Mouse (Mus musculus): ENCODE data around the gene Vps45. TPM values are rescaled to one million over a fixed set of nuclear protein-coding genes. Genes with fewer than 3 reads are reported as not detected.

Vps45 gene
- polyA plus RNA-seq, 2 experiments, result 6.6 to 9.0 TPM

DNA sequence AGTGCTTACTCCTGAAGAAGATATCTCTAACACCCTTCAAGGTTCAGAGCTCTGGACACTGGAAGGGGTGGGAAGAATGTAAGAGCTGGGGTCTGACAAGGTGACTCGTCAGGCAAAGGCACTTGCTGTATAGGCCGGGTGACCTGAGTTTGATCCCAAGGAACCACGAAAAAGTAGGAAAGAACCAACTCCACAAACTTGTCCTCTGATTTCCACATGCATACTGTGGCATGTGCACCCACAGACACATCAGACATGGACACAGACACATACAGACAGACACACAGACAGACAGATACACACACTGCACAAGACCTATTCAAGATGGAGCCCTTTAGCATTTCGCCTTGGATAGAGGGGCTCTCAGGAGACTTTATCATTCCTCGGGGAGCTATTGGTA, 20.1 kb downstream of the Vps45 start:
- 74% methylated on average over 5 of the region's 5 CpGs for WGBS (ENCODE audit: insufficient replicate concordance)
- no peaks in the 10 kb centered on the region for H3K9me3 ChIP-seq (ENCODE audit: control insufficient read depth, low read length)
- TF ChIP-seq EP300 (IDR thresholded peaks at IDR 0.05; ENCODE audit: low read depth) (no peak), CTCF (IDR thresholded peaks at IDR 0.05; ENCODE audit: low read depth) (no peak)
- H3K27me3 ChIP-seq (ENCODE audit: control insufficient read depth, insufficient read depth, low read length), result no peaks in the 10 kb centered on the region
- H3K27ac ChIP-seq, result no peak overlapping the region
- no peak for DNase-seq (ENCODE audit: low read depth in 3 of 3, low spot score in 3 of 3)
- ATAC-seq (ENCODE audit: insufficient read depth), result no peak
- no peak overlapping the region for H3K4me2 ChIP-seq (ENCODE audit: low read depth)
- H3K4me3 ChIP-seq (ENCODE audit: insufficient read depth in 1 of 2, low read depth in 2 of 2, low read length in 2 of 2), result no peak overlapping the region
- H3K4me1 ChIP-seq (replicated peaks; ENCODE audit: control insufficient read depth in 2 of 2, insufficient read depth in 2 of 2, low read length in 1 of 2), result no peaks in the 10 kb centered on the region
- no peak overlapping the region for H3K9ac ChIP-seq (replicated peaks)
- H3K36me3 ChIP-seq (replicated peaks; ENCODE audit: control insufficient read depth, insufficient read depth, low read depth), result no peaks in the 10 kb centered on the region

DNA sequence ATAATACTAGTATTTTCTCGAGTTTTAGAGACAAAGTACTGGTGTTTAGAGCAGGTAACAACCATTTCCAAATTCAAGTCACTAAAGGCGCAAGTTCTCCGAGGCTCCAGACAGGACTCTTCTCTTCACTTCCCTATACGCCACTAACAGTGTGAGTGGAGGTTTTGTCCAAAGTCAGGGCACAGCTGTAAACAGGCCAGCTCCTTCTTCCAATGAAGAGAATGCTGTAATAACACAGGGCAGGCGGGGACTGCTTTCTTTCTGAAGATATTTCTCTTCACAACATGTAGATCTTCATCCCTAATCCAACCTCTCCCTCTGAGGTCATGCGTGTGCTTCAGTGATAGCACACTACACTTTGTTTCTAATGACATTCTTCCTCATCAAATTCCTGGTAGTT, 21.5 kb downstream of the Vps45 start:
- no peak for DNase-seq (ENCODE audit: low read depth in 3 of 3, low spot score in 3 of 3)
- no peak overlapping the region for H3K9ac ChIP-seq (replicated peaks)
- H3K27me3 ChIP-seq (ENCODE audit: control insufficient read depth, insufficient read depth, low read length), result no peaks in the 10 kb centered on the region
- no peaks in the 10 kb centered on the region for H3K9me3 ChIP-seq (ENCODE audit: control insufficient read depth, low read length)
- TF ChIP-seq EP300 (IDR thresholded peaks at IDR 0.05; ENCODE audit: low read depth) (no peak), CTCF (IDR thresholded peaks at IDR 0.05; ENCODE audit: low read depth) (no peak)
- no peak for ATAC-seq (ENCODE audit: insufficient read depth)
- H3K4me2 ChIP-seq (ENCODE audit: low read depth), result no peak overlapping the region
- 77% methylated on average over 6 of the region's 6 CpGs for WGBS (ENCODE audit: insufficient replicate concordance)
- no peak overlapping the region for H3K27ac ChIP-seq
- H3K4me1 ChIP-seq (replicated peaks; ENCODE audit: control insufficient read depth in 2 of 2, insufficient read depth in 2 of 2, low read length in 1 of 2), result no peaks in the 10 kb centered on the region
- no peaks in the 10 kb centered on the region for H3K36me3 ChIP-seq (replicated peaks; ENCODE audit: control insufficient read depth, insufficient read depth, low read depth)
- H3K4me3 ChIP-seq (ENCODE audit: insufficient read depth in 1 of 2, low read depth in 2 of 2, low read length in 2 of 2), result no peak overlapping the region

DNA sequence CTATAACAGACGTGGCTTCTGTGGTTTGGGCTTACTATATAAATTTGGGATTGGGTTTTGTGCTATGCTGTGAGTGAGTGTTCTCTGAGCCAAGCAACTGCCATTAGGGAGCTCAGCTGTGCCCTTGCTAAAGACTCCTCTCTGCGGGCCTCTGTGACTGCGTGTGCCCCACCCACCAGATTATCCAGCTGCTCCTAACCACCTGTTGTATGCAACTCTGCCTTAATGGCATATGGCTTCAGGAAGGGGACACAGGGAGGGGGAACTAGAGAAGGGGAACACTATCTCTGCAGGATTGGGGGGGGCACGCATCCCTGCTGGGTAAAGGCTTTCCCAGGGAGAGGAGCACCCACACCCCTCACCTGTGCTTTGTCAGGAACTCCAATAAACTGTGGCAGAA, 25.2 kb downstream of the Vps45 start:
- DNase-seq (ENCODE audit: low read depth in 3 of 3, low spot score in 3 of 3), result no peak
- Histone ChIP-seq H3K4me3 (ENCODE audit: insufficient read depth in 1 of 2, low read depth in 2 of 2, low read length in 2 of 2) (no peak overlapping the region), H3K4me1 (replicated peaks; ENCODE audit: control insufficient read depth in 2 of 2, insufficient read depth in 2 of 2, low read length in 1 of 2) (no peaks in the 10 kb centered on the region), H3K36me3 (replicated peaks; ENCODE audit: control insufficient read depth, insufficient read depth, low read depth) (no peaks in the 10 kb centered on the region), H3K27ac (no peak overlapping the region), H3K9me3 (ENCODE audit: control insufficient read depth, low read length) (no peaks in the 10 kb centered on the region), H3K27me3 (ENCODE audit: control insufficient read depth, insufficient read depth, low read length) (no peaks in the 10 kb centered on the region), H3K9ac (replicated peaks) (no peak overlapping the region), H3K4me2 (ENCODE audit: low read depth) (no peak overlapping the region)
- TF ChIP-seq EP300 (IDR thresholded peaks at IDR 0.05; ENCODE audit: low read depth) (no peak), CTCF (IDR thresholded peaks at IDR 0.05; ENCODE audit: low read depth) (no peak)
- WGBS (ENCODE audit: insufficient replicate concordance), result 48% methylated on average over 4 of the region's 4 CpGs
- no peak for ATAC-seq (ENCODE audit: insufficient read depth)

DNA sequence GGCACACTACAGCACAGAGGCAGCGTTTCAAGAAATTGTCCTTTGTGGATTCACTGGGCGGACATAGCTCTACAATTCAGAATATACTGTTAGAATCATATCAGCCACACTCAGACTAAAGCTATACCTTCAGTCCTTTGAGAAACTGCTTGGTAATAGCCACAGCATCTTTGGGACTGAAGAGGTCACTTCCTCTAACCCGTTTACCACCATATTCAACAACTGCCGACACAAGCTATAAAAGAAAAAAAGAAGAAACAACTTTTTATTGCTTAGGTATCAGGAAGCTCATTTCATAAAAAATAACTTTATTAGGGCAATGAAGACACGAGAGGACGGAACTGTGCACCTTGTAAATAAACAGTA, 25.6 kb downstream of the Vps45 start:
- ATAC-seq (ENCODE audit: insufficient read depth) (no peak), DNase-seq (ENCODE audit: low read depth in 3 of 3, low spot score in 3 of 3) (no peak)
- no peak overlapping the region for H3K4me2 ChIP-seq (ENCODE audit: low read depth)
- no peaks in the 10 kb centered on the region for H3K4me1 ChIP-seq (replicated peaks; ENCODE audit: control insufficient read depth in 2 of 2, insufficient read depth in 2 of 2, low read length in 1 of 2)
- TF ChIP-seq CTCF (IDR thresholded peaks at IDR 0.05; ENCODE audit: low read depth) (no peak), EP300 (IDR thresholded peaks at IDR 0.05; ENCODE audit: low read depth) (no peak)
- no peaks in the 10 kb centered on the region for H3K36me3 ChIP-seq (replicated peaks; ENCODE audit: control insufficient read depth, insufficient read depth, low read depth)
- no peak overlapping the region for H3K27ac ChIP-seq
- H3K4me3 ChIP-seq (ENCODE audit: insufficient read depth in 1 of 2, low read depth in 2 of 2, low read length in 2 of 2), result no peak overlapping the region
- 51% methylated on average over 6 of the region's 6 CpGs for WGBS (ENCODE audit: insufficient replicate concordance)
- H3K27me3 ChIP-seq (ENCODE audit: control insufficient read depth, insufficient read depth, low read length), result no peaks in the 10 kb centered on the region
- no peak overlapping the region for H3K9ac ChIP-seq (replicated peaks)
- H3K9me3 ChIP-seq (ENCODE audit: control insufficient read depth, low read length), result no peaks in the 10 kb centered on the region

DNA sequence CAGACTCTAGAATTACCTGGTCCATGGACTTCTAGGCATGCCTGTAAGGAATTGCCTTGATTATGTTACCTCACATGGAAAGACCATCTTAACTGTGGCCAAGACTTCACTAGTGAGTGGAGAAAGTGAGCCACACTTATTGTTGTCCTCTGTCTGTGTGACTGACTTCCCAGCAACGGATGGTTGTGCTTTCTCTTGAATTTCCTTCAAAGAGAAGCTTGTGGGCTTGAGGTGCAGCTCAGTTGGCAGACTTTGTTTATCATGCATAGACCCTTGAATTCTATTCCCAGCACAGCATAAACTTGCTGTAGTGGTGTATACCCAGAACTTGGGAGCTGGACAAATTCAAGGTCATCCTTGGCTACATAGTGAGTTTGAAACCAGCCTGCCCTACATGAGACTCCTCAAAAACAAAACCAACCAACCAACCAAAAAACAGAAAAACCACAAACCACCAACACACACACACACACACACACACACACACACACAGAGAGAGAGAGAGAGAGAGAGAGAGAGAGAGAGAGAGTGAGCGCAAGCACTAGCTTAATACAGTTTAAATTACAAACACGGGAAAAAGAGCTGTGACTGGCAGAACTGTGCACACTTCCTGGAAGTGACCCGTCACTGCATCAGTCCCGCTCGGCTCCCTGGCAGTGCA, 26.1 kb downstream of the Vps45 start:
- ATAC-seq (ENCODE audit: insufficient read depth), result no peak
- 42% methylated on average over 6 of the region's 6 CpGs for WGBS (ENCODE audit: insufficient replicate concordance)
- no peaks in the 10 kb centered on the region for H3K27me3 ChIP-seq (ENCODE audit: control insufficient read depth, insufficient read depth, low read length)
- no peak for TF ChIP-seq CTCF (IDR thresholded peaks at IDR 0.05; ENCODE audit: low read depth)
- no peak for TF ChIP-seq EP300 (IDR thresholded peaks at IDR 0.05; ENCODE audit: low read depth)
- no peak overlapping the region for H3K27ac ChIP-seq
- no peak overlapping the region for H3K4me3 ChIP-seq (ENCODE audit: insufficient read depth in 1 of 2, low read depth in 2 of 2, low read length in 2 of 2)
- no peak overlapping the region for H3K4me2 ChIP-seq (ENCODE audit: low read depth)
- DNase-seq (ENCODE audit: low read depth in 3 of 3, low spot score in 3 of 3), result no peak
- H3K9me3 ChIP-seq (ENCODE audit: control insufficient read depth, low read length), result no peaks in the 10 kb centered on the region
- no peaks in the 10 kb centered on the region for H3K36me3 ChIP-seq (replicated peaks; ENCODE audit: control insufficient read depth, insufficient read depth, low read depth)
- no peaks in the 10 kb centered on the region for H3K4me1 ChIP-seq (replicated peaks; ENCODE audit: control insufficient read depth in 2 of 2, insufficient read depth in 2 of 2, low read length in 1 of 2)
- no peak overlapping the region for H3K9ac ChIP-seq (replicated peaks)

Measured in liver, embryonic 14.5 days (tissue).